Mouse (Mus musculus) olfactory bulb, adult 2 months (tissue): ENCODE data around the gene Urb2.

Experiments used
- CTCF ChIP-seq: fragments of 200-500 bp; IDR thresholded peaks from 2 replicates; pipeline ENCODE4 v1.5.1; 2012; ENCODE audit warnings: low read depth, mild to moderate bottlenecking, low read length, moderate library complexity; ENCODE audit not compliant: insufficient read depth
- POLR2A ChIP-seq: fragments of 200-500 bp; IDR thresholded peaks from 2 replicates; pipeline ENCODE4 v1.6.1; 2012; ENCODE audit warnings: mild to moderate bottlenecking, low read depth, low read length, moderate library complexity; ENCODE audit not compliant: insufficient read depth

DNA sequence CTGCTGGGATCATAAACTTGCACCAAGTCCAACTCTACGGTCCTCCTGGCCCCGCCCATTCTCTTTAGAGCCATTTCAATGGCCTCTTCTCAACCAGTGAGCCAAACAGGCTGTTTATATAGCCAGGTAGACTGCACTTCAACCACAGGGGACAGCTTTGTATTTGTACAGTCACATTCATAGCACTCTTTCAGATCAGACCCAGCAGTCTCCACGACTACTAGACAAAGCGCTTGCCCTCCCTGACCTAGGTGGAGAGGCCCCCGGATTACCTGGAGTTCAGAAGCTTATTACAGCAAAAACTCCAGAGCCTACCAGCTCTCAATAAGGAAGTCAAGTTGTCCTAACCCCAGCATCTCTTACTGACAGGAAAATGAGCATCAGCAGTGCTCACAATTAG lies 27.7 kb upstream of the Urb2 start:
- TF ChIP-seq POLR2A (no peak), CTCF (no peak)
